Mouse (Mus musculus) neural tube, embryonic 13.5 days (tissue): ENCODE measurements at regions not wholly inside any gene's neighbourhood (a gene's known extent, or its start where the extent isn't known, plus 50 kb on each side); places are given as distances from the start of the nearest gene placed in this dataset.

Source experiments
- ATAC-seq: fragments of 200-750 bp; cut with Nextera tagmentation; 2 replicates; pipeline ENCODE4 v1.8.0; 2017; ENCODE audit warnings: low read depth, mild to moderate bottlenecking, moderate TSS enrichment, moderate library complexity
- H3K27ac ChIP-seq: fragments of 300-500 bp; sonication (generic); replicated peaks from 2 replicates; pipeline ENCODE4 v1.5.1; 2015; ENCODE audit warnings: moderate library complexity, mild to moderate bottlenecking, inconsistent platforms
- H3K27me3 ChIP-seq: fragments of 300-500 bp; sonication (generic); 2 replicates; pipeline ENCODE4 v1.6.1; 2015; ENCODE audit warnings: mild to moderate bottlenecking, inconsistent platforms
- H3K36me3 ChIP-seq: fragments of 300-500 bp; sonication (generic); 2 replicates; pipeline ENCODE4 v1.6.1; 2015; ENCODE audit warnings: mild to moderate bottlenecking, inconsistent platforms
- H3K4me1 ChIP-seq: fragments of 300-500 bp; sonication (generic); replicated peaks from 2 replicates; pipeline ENCODE4 v1.6.1; 2015; ENCODE audit warnings: inconsistent platforms
- H3K4me2 ChIP-seq: fragments of 300-500 bp; sonication (generic); 2 replicates; pipeline ENCODE4 v1.6.1; 2015; ENCODE audit warnings: inconsistent platforms, mild to moderate bottlenecking, moderate library complexity
- H3K4me3 ChIP-seq: fragments of 300-500 bp; sonication (generic); 2 replicates; pipeline ENCODE4 v1.5.1; 2015; ENCODE audit warnings: mild to moderate bottlenecking, inconsistent platforms
- H3K9ac ChIP-seq: fragments of 300-500 bp; sonication (generic); 2 replicates; pipeline ENCODE4 v1.6.1; 2015; ENCODE audit warnings: moderate library complexity, mild to moderate bottlenecking, inconsistent platforms
- H3K9me3 ChIP-seq: fragments of 300-500 bp; sonication (generic); 2 replicates; pipeline ENCODE4 v1.6.1; 2016; ENCODE audit warnings: inconsistent platforms
- WGBS: fragments of 180-500 bp; shearing (Covaris S2); methylation state at CpG from one replicate; pipeline ENCODE4 v1.1.7; 2015; 5-methylcytosine and 5-hydroxymethylcytosine counted together

GRCm38 (mm10) chr4:72592129-72592528 lies 260.3 kb downstream of the Aldoart1 start:
- 77% methylated on average over 1 of the region's 1 CpGs for whole genome bisulfite sequencing
- Histone ChIP-seq H3K36me3 (no peaks in the 10 kb centered on the region), H3K9ac (no peak overlapping the region), H3K27me3 (no peaks in the 10 kb centered on the region), H3K4me1 (no peaks in the 10 kb centered on the region), H3K27ac (no peak overlapping the region), H3K4me3 (no peak overlapping the region), H3K9me3 (no peaks in the 10 kb centered on the region), H3K4me2 (no peak overlapping the region)
- ATAC-seq, result no peak

DNA sequence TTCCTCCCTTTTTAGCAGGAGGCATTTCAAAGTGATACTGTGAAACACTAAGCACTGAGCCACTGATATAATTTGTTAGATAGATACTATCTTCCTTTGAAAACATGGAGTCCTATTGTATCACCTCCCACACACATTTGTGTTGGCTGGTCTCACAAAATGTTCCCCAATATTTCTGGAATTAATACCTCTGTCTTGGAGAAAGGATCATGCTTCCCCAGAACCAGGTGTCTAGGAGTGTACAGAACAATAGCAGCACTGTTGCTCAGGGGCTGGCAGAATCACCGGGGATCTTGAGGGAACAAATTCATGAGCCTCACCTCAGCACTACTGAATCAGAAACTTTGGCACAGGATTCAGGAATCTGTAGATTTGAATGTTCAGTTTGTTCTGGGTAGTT lies 277.5 kb downstream of the Aldoart1 start:
- ATAC-seq, result no peak
- H3K4me3 ChIP-seq, result no peak overlapping the region
- H3K36me3 ChIP-seq, result no peaks in the 10 kb centered on the region
- H3K27me3 ChIP-seq, result no peaks in the 10 kb centered on the region
- H3K4me1 ChIP-seq, result no peaks in the 10 kb centered on the region
- H3K9me3 ChIP-seq, result no peaks in the 10 kb centered on the region
- WGBS, result 90% methylated on average over 1 of the region's 1 CpGs
- H3K9ac ChIP-seq, result no peak overlapping the region
- no peak overlapping the region for H3K4me2 ChIP-seq
- no peak overlapping the region for H3K27ac ChIP-seq

- no peak overlapping the region for H3K4me3 ChIP-seq
- no peaks in the 10 kb centered on the region for H3K9me3 ChIP-seq
- no peak overlapping the region for H3K9ac ChIP-seq
- H3K36me3 ChIP-seq, result no peaks in the 10 kb centered on the region
- H3K4me1 ChIP-seq, result no peaks in the 10 kb centered on the region
- no peak overlapping the region for H3K27ac ChIP-seq
- no peak for ATAC-seq
- WGBS, result 70% methylated on average over 2 of the region's 2 CpGs
- H3K27me3 ChIP-seq, result no peaks in the 10 kb centered on the region
- no peak overlapping the region for H3K4me2 ChIP-seq
These were observed 280.5 kb downstream of the Aldoart1 start for GRCm38 (mm10) chr4:72571924-72572323.

GRCm38 (mm10) chr4:72565186-72565585 lies 287.2 kb downstream of the Aldoart1 start:
- Histone ChIP-seq H3K27me3 (peaks cover 7% of the 10 kb centered on the region; the same call in 1 of the 2 replicates), H3K4me2 (no peak overlapping the region), H3K27ac (no peak overlapping the region), H3K9me3 (no peaks in the 10 kb centered on the region), H3K36me3 (no peaks in the 10 kb centered on the region), H3K9ac (no peak overlapping the region), H3K4me3 (no peak overlapping the region), H3K4me1 (no peaks in the 10 kb centered on the region)
- WGBS, result 82% methylated on average over 3 of the region's 3 CpGs
- no peak for ATAC-seq

- Histone ChIP-seq H3K27me3 (peaks cover 7% of the 10 kb centered on the region; the same call in 1 of the 2 replicates), H3K36me3 (no peaks in the 10 kb centered on the region), H3K4me2 (no peak overlapping the region), H3K4me3 (no peak overlapping the region), H3K27ac (no peak overlapping the region), H3K9ac (no peak overlapping the region), H3K9me3 (no peaks in the 10 kb centered on the region), H3K4me1 (no peaks in the 10 kb centered on the region)
- ATAC-seq, result peak; percentile 43; the same call in 1 of the 2 replicates
- WGBS, result 15% methylated on average over 4 of the region's 4 CpGs
These were observed 289.3 kb downstream of the Aldoart1 start for GRCm38 (mm10) chr4:72562909-72563676.

DNA sequence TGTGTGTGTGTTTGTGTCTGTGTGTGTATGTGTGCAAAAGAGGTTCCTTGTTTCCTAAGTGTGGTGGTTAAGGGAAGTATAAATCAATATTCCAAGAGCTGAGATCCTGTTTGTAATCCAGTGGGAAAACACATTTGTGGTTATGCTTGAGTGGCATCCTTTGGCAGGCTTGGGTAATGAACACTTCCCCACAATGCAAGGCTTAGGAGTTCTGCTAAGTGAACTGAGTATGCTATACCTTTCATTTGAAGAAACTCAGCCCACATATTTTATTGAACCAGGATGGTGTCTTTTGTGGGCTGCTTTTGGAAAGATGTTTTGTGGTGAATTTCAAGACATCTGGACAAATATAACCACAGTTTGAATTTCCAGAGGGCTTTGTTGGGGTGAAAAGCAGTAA lies 298.2 kb downstream of the Aldoart1 start:
- Histone ChIP-seq H3K36me3 (no peaks in the 10 kb centered on the region), H3K4me1 (no peaks in the 10 kb centered on the region), H3K27ac (no peak overlapping the region), H3K4me3 (no peak overlapping the region), H3K9ac (no peak overlapping the region), H3K4me2 (no peak overlapping the region), H3K27me3 (no peaks in the 10 kb centered on the region), H3K9me3 (no peaks in the 10 kb centered on the region)
- ATAC-seq, result no peak

DNA sequence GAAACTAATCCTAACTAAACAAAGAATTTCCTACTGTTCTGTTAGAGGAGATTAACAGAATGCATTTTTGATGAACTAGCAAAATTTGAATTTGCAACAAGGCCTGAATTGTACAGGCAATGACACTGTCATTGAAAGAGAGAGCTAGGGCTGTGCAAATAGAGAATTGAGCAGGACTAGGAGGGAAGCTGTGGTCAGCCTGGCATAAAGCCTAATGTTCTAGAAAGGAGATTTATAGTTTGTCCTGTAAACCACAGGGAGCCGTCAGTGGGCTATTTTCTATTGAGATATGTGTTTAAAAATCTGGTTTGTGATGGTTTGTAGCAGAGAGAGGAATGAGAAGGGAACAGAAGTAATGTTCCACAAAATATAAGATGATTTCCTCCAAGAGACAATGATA lies 317.9 kb downstream of the Aldoart1 start:
- no peak overlapping the region for H3K4me3 ChIP-seq
- no peaks in the 10 kb centered on the region for H3K36me3 ChIP-seq
- H3K27me3 ChIP-seq, result no peaks in the 10 kb centered on the region
- 21% methylated on average over 1 of the region's 1 CpGs for WGBS
- ATAC-seq, result no peak
- H3K4me1 ChIP-seq, result no peaks in the 10 kb centered on the region
- no peak overlapping the region for H3K9ac ChIP-seq
- H3K9me3 ChIP-seq, result no peaks in the 10 kb centered on the region
- no peak overlapping the region for H3K4me2 ChIP-seq
- no peak overlapping the region for H3K27ac ChIP-seq

DNA sequence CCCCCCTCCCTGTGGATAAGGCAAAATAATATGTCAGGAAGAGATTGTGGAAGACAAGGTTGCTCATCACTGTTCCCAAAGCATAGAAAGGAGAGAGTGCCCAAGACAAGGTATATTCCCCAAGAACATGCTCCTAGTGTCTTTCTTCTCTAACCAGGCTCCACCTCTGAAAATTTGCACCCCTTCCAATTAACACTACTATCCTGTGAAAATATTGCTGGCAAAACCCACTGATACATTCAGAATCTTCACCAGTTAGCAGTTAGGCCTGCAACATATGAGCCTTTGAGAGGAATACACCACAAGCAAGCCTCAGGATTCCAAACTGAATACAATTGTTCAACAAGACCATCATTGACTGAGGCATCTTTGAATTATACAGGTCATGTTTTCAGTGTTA lies 323.9 kb upstream of the Tle1 start:
- H3K4me2 ChIP-seq, result no peak overlapping the region
- H3K9me3 ChIP-seq, result no peaks in the 10 kb centered on the region
- no peaks in the 10 kb centered on the region for H3K4me1 ChIP-seq
- no peaks in the 10 kb centered on the region for H3K36me3 ChIP-seq
- H3K27me3 ChIP-seq, result no peaks in the 10 kb centered on the region
- no peak overlapping the region for H3K27ac ChIP-seq
- no peak overlapping the region for H3K4me3 ChIP-seq
- ATAC-seq, result no peak
- H3K9ac ChIP-seq, result no peak overlapping the region

- no peak for ATAC-seq
- Histone ChIP-seq H3K9ac (no peak overlapping the region), H3K27ac (no peak overlapping the region), H3K27me3 (no peaks in the 10 kb centered on the region), H3K36me3 (no peaks in the 10 kb centered on the region), H3K4me2 (no peak overlapping the region), H3K4me3 (no peak overlapping the region), H3K4me1 (no peaks in the 10 kb centered on the region), H3K9me3 (no peaks in the 10 kb centered on the region)
- WGBS, result 65% methylated on average over 1 of the region's 1 CpGs
These were observed 323.4 kb upstream of the Tle1 start for GRCm38 (mm10) chr4:72524100-72524499.

DNA sequence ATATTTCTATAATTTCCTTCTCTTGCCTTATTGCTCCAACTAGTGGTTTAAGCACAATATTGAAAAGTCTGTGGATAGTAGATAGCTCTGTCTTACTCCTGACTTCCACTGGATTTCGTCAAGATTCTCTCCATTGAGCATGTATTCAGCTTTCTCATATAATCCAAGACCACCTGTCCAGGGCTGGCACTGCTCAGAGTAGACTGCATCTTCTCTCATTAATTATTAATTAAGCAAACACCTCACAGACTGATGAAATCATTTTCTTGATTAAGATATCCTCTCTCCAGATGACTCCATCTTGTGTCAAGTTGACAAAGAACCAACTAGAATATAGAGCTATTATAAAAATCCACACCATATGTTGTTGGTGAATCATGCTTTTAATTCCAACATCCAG lies 310.5 kb upstream of the Tle1 start:
- H3K9ac ChIP-seq, result no peak overlapping the region
- no peaks in the 10 kb centered on the region for H3K36me3 ChIP-seq
- no peak overlapping the region for H3K4me2 ChIP-seq
- no peaks in the 10 kb centered on the region for H3K4me1 ChIP-seq
- H3K27me3 ChIP-seq, result no peaks in the 10 kb centered on the region
- 0 out of 2 replicates have a peak, but pooled peaks cover under 1% of the 10 kb centered on the region for H3K9me3 ChIP-seq
- H3K4me3 ChIP-seq, result no peak overlapping the region
- WGBS, result 71% methylated on average over 1 of the region's 1 CpGs
- H3K27ac ChIP-seq, result no peak overlapping the region
- ATAC-seq, result no peak

GRCm38 (mm10) chr4:72481748-72482147 lies 281.0 kb upstream of the Tle1 start:
- ATAC-seq, result no peak
- Histone ChIP-seq H3K9me3 (no peaks in the 10 kb centered on the region), H3K4me2 (no peak overlapping the region), H3K9ac (no peak overlapping the region), H3K4me3 (no peak overlapping the region), H3K4me1 (no peaks in the 10 kb centered on the region), H3K27me3 (no peaks in the 10 kb centered on the region), H3K27ac (no peak overlapping the region), H3K36me3 (no peaks in the 10 kb centered on the region)
- WGBS, result 95% methylated on average over 1 of the region's 1 CpGs

DNA sequence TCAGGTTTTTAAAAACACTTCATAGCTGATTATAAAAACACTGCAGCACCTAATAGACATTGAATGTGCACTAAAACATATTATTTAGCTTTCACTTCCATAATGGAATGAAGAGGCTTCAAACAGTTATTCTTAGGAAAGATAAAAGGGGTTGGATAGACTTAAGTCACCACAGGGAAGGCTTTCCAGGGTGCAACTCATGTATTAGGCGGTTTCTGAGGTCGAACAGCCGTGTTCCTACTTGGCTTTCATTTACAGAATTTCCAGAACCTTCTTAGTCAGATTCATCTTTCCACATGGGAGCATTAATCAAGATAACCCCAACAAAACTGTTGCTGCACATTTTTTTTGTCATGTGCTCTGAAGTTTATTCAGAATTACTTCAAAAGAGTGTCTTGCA lies 279.8 kb upstream of the Tle1 start:
- H3K9ac ChIP-seq, result no peak overlapping the region
- WGBS, result 75% methylated on average over 3 of the region's 3 CpGs
- H3K36me3 ChIP-seq, result no peaks in the 10 kb centered on the region
- H3K4me2 ChIP-seq, result no peak overlapping the region
- H3K4me3 ChIP-seq, result no peak overlapping the region
- no peaks in the 10 kb centered on the region for H3K27me3 ChIP-seq
- no peaks in the 10 kb centered on the region for H3K9me3 ChIP-seq
- no peak overlapping the region for H3K27ac ChIP-seq
- no peaks in the 10 kb centered on the region for H3K4me1 ChIP-seq
- no peak for ATAC-seq

GRCm38 (mm10) chr4:72469236-72469875 lies 268.6 kb upstream of the Tle1 start:
- H3K4me3 ChIP-seq, result no peak overlapping the region
- no peak overlapping the region for H3K9ac ChIP-seq
- H3K36me3 ChIP-seq, result no peaks in the 10 kb centered on the region
- no peaks in the 10 kb centered on the region for H3K27me3 ChIP-seq
- 68% methylated on average over 1 of the region's 1 CpGs for WGBS
- no peaks in the 10 kb centered on the region for H3K4me1 ChIP-seq
- no peak for ATAC-seq
- H3K4me2 ChIP-seq, result no peak overlapping the region
- no peaks in the 10 kb centered on the region for H3K9me3 ChIP-seq
- H3K27ac ChIP-seq, result no peak overlapping the region
